Mouse (Mus musculus): ENCODE measurements around the gene 2310039H08Rik. TPM values are rescaled to one million over a fixed set of nuclear protein-coding genes. Genes with fewer than 3 reads are reported as not detected.
A peak's percentile ranks its signal among the peaks of the same experiment; 100 is the strongest.

The 2310039H08Rik gene
- polyA plus RNA-seq, 1 experiment from 2014 or later = 41.7 TPM

- Histone ChIP-seq H3K27me3 (replicated peaks) (no peaks in the 10 kb centered on the region), H3K27ac (ENCODE audit: poor library complexity, severe bottlenecking) (0 out of 2 replicates have a peak overlapping the region, but pooled peaks have one; percentile 26), H3K4me1 (replicated peaks) (no peaks in the 10 kb centered on the region), H3K9ac (no peak overlapping the region), H3K4me3 (no peak overlapping the region), H3K9me3 (replicated peaks) (no peaks in the 10 kb centered on the region), H3K36me3 (peaks cover 75% of the 10 kb centered on the region), H3K4me2 (no peak overlapping the region)
- ATAC-seq (ENCODE audit: insufficient number of reproducible peaks, low FRiP score) = no peak
- WGBS = 74% methylated on average over 6 of the region's 6 CpGs
Measured at GRCm38 (mm10) chr17:46809131-46809830, 36.8 kb downstream of the 2310039H08Rik start.

GRCm38 (mm10) chr17:46810672-46811071, 38.2 kb downstream of the 2310039H08Rik start:
- ATAC-seq (ENCODE audit: insufficient number of reproducible peaks, low FRiP score) = no peak
- Histone ChIP-seq H3K4me2 (no peak overlapping the region), H3K27me3 (replicated peaks) (no peaks in the 10 kb centered on the region), H3K4me1 (replicated peaks) (no peaks in the 10 kb centered on the region), H3K9ac (no peak overlapping the region), H3K9me3 (replicated peaks) (no peaks in the 10 kb centered on the region), H3K4me3 (no peak overlapping the region), H3K27ac (ENCODE audit: poor library complexity, severe bottlenecking) (no peak overlapping the region), H3K36me3 (peaks cover 72% of the 10 kb centered on the region)
- WGBS = 90% methylated on average over 3 of the region's 3 CpGs

GRCm38 (mm10) chr17:46812442-46812841, 40.0 kb downstream of the 2310039H08Rik start:
- H3K4me3 ChIP-seq = no peak overlapping the region
- H3K4me2 ChIP-seq = no peak overlapping the region
- no peaks in the 10 kb centered on the region for H3K9me3 ChIP-seq (replicated peaks)
- ATAC-seq (ENCODE audit: insufficient number of reproducible peaks, low FRiP score) = no peak
- no peaks in the 10 kb centered on the region for H3K4me1 ChIP-seq (replicated peaks)
- no peak overlapping the region for H3K9ac ChIP-seq
- no peaks in the 10 kb centered on the region for H3K27me3 ChIP-seq (replicated peaks)
- H3K27ac ChIP-seq (ENCODE audit: poor library complexity, severe bottlenecking) = no peak overlapping the region
- H3K36me3 ChIP-seq = peaks cover 60% of the 10 kb centered on the region
- 88% methylated on average over 1 of the region's 1 CpGs for WGBS

GRCm38 (mm10) chr17:46813637-46814036, 41.2 kb downstream of the 2310039H08Rik start:
- Histone ChIP-seq H3K27me3 (replicated peaks) (no peaks in the 10 kb centered on the region), H3K4me2 (no peak overlapping the region), H3K9ac (no peak overlapping the region), H3K4me1 (replicated peaks) (0 out of 2 replicates have a peak, but pooled peaks cover under 1% of the 10 kb centered on the region), H3K9me3 (replicated peaks) (no peaks in the 10 kb centered on the region), H3K4me3 (no peak overlapping the region), H3K36me3 (peaks cover 57% of the 10 kb centered on the region), H3K27ac (ENCODE audit: poor library complexity, severe bottlenecking) (no peak overlapping the region)
- no peak for ATAC-seq (ENCODE audit: insufficient number of reproducible peaks, low FRiP score)
- 78% methylated on average over 8 of the region's 8 CpGs for WGBS

GRCm38 (mm10) chr17:46814497-46814896, 42.1 kb downstream of the 2310039H08Rik start:
- Histone ChIP-seq H3K4me3 (no peak overlapping the region), H3K9me3 (replicated peaks) (no peaks in the 10 kb centered on the region), H3K27ac (ENCODE audit: poor library complexity, severe bottlenecking) (no peak overlapping the region), H3K9ac (no peak overlapping the region), H3K36me3 (peaks cover 61% of the 10 kb centered on the region), H3K27me3 (replicated peaks) (no peaks in the 10 kb centered on the region), H3K4me1 (replicated peaks) (peaks cover 8% of the 10 kb centered on the region; the same call in 1 of the 2 replicates), H3K4me2 (no peak overlapping the region)
- WGBS = 88% methylated on average over 6 of the region's 6 CpGs
- no peak for ATAC-seq (ENCODE audit: insufficient number of reproducible peaks, low FRiP score)

DNA sequence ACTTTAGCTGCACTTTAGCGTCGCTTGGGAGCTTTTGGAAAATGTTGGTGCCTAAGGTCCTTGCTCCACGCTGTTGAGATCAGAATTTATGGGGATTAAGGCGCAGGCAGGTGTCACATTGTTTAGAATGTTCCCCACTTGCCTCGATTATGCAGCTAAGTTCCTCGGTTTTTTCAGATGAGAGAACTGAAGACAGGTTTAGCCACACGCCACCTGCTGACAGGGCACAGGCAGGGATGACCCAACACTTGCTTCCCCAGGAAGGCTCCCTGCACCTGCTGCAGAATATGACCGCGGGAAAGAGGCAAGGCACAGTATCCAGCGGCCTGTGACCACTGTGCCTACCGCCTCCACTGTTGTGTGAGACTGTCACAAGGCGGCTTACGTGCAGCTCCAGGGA, 43.9 kb downstream of the 2310039H08Rik start:
- WGBS = 76% methylated on average over 13 of the region's 13 CpGs

DNA sequence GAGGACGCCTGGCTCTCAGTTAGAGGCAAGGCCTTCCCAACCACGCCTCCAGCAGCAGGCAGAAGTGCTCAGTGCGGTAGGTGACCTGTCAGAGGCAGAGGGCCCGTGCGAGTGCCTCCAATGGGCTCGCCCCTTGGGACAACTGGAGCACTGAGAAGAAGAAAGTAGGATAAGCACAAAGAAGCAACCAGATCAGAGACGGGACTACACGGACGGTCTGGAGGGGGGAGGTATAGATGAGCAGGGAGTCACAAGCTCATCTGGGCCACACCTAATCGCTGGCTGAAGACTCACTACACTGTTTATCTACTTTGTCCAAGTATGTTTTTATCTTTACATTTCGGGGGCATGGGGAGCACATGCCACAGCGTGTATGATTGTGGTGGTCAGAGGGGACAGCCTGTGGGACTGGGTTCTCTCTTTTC, 45.3 kb downstream of the 2310039H08Rik start:
- H3K4me2 ChIP-seq = no peak overlapping the region
- 79% methylated on average over 12 of the region's 12 CpGs for WGBS

More for the DNA sequence above, 43.9 kb downstream of the 2310039H08Rik start:
- Histone ChIP-seq H3K4me3 (no peak overlapping the region), H3K27ac (ENCODE audit: poor library complexity, severe bottlenecking) (no peak overlapping the region), H3K27me3 (replicated peaks) (no peaks in the 10 kb centered on the region), H3K4me1 (replicated peaks) (peaks cover 8% of the 10 kb centered on the region; the same call in 1 of the 2 replicates), H3K9me3 (replicated peaks) (no peaks in the 10 kb centered on the region), H3K4me2 (no peak overlapping the region), H3K36me3 (peaks cover 59% of the 10 kb centered on the region), H3K9ac (no peak overlapping the region)
- ATAC-seq (ENCODE audit: insufficient number of reproducible peaks, low FRiP score) = no peak

DNA sequence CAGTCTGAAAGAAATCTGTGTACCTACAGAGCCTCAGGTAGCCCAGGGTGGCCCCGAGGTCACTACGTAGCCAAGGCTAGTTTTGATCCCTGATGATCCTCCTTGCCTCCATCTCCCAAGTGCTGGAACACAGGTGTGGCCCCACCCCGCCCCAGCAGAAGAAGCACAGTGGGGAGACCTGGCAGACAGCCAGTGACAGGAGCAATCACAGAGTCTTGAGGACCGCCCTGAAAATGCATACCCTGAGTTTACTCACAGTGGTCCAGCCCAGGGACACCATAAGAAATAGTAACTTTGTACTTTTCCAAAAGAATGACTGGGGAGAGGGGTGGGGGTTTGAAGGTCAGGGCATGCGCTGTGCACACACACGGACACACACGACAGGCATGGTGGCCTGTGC, 48.2 kb downstream of the 2310039H08Rik start:
- no peak overlapping the region for H3K4me3 ChIP-seq
- H3K9me3 ChIP-seq (replicated peaks) = no peaks in the 10 kb centered on the region
- H3K4me1 ChIP-seq (replicated peaks) = peaks cover 8% of the 10 kb centered on the region; the same call in 1 of the 2 replicates
- no peak overlapping the region for H3K9ac ChIP-seq
- WGBS = 94% methylated on average over 7 of the region's 7 CpGs
- no peaks in the 10 kb centered on the region for H3K27me3 ChIP-seq (replicated peaks)
- no peak for ATAC-seq (ENCODE audit: insufficient number of reproducible peaks, low FRiP score)
- H3K36me3 ChIP-seq = peaks cover 67% of the 10 kb centered on the region
- H3K4me2 ChIP-seq = no peak overlapping the region
- no peak overlapping the region for H3K27ac ChIP-seq (ENCODE audit: poor library complexity, severe bottlenecking)

More for the DNA sequence above, 45.3 kb downstream of the 2310039H08Rik start:
- H3K9me3 ChIP-seq (replicated peaks) = no peaks in the 10 kb centered on the region
- ATAC-seq (ENCODE audit: insufficient number of reproducible peaks, low FRiP score) = no peak
- no peak overlapping the region for H3K9ac ChIP-seq
- H3K27ac ChIP-seq (ENCODE audit: poor library complexity, severe bottlenecking) = no peak overlapping the region
- H3K36me3 ChIP-seq = peaks cover 55% of the 10 kb centered on the region
- H3K27me3 ChIP-seq (replicated peaks) = no peaks in the 10 kb centered on the region
- peaks cover 8% of the 10 kb centered on the region; the same call in 1 of the 2 replicates for H3K4me1 ChIP-seq (replicated peaks)
- H3K4me3 ChIP-seq = no peak overlapping the region

Other genes with a start within 250 kb of the 2310039H08Rik start
- 7.2 and 7.4 TPM in 2 replicates for gene Cul9, start 226.2 kb upstream of the 2310039H08Rik start, polyA plus RNA-seq (2016; fragmentation: Nextera tagmentation; extraction: Ambion mirVana)
- gene Srf, start 216.5 kb upstream of the 2310039H08Rik start, polyA plus RNA-seq (2016; fragmentation: Nextera tagmentation; extraction: Ambion mirVana) = 15.0 and 17.5 TPM in 2 replicates
- 68.5 and 71.4 TPM in 2 replicates for gene Ptk7, start 143.1 kb upstream of the 2310039H08Rik start, polyA plus RNA-seq (2016; fragmentation: Nextera tagmentation; extraction: Ambion mirVana)
- 19.9 and 21.1 TPM in 2 replicates for gene Klc4, start 126.6 kb upstream of the 2310039H08Rik start, polyA plus RNA-seq (2016; fragmentation: Nextera tagmentation; extraction: Ambion mirVana)
- 90.9 and 99.0 TPM in 2 replicates for gene Mrpl2, start 126.4 kb upstream of the 2310039H08Rik start, polyA plus RNA-seq (2016; fragmentation: Nextera tagmentation; extraction: Ambion mirVana)
- 48.1 and 53.1 TPM in 2 replicates for gene Cul7, start 122.3 kb upstream of the 2310039H08Rik start, polyA plus RNA-seq (2016; fragmentation: Nextera tagmentation; extraction: Ambion mirVana)
- 36.5 and 38.9 TPM in 2 replicates for gene Rrp36, start 98.3 kb upstream of the 2310039H08Rik start, polyA plus RNA-seq (2016; fragmentation: Nextera tagmentation; extraction: Ambion mirVana)
- 116 and 123 TPM in 2 replicates for gene Mea1, start 93.8 kb upstream of the 2310039H08Rik start, polyA plus RNA-seq (2016; fragmentation: Nextera tagmentation; extraction: Ambion mirVana)
- gene Klhdc3, start 91.7 kb upstream of the 2310039H08Rik start, polyA plus RNA-seq (2016; fragmentation: Nextera tagmentation; extraction: Ambion mirVana) = 149 and 155 TPM in 2 replicates
- 62.8 TPM in 2 replicates for gene Ppp2r5d, start 67.5 kb upstream of the 2310039H08Rik start, polyA plus RNA-seq (2016; fragmentation: Nextera tagmentation; extraction: Ambion mirVana)
- gene Pex6, start 61.2 kb upstream of the 2310039H08Rik start, polyA plus RNA-seq (2016; fragmentation: Nextera tagmentation; extraction: Ambion mirVana) = 16.9 and 17.0 TPM in 2 replicates
- gene Gnmt, start 43.5 kb upstream of the 2310039H08Rik start, polyA plus RNA-seq (2016; fragmentation: Nextera tagmentation; extraction: Ambion mirVana) = 0.38 and 0.90 TPM in 2 replicates
- 52.2 and 53.0 TPM in 2 replicates for gene Cnpy3, start 20.4 kb upstream of the 2310039H08Rik start, polyA plus RNA-seq (2016; fragmentation: Nextera tagmentation; extraction: Ambion mirVana)
- gene Ptcra, start 8.9 kb upstream of the 2310039H08Rik start, polyA plus RNA-seq (2016; fragmentation: Nextera tagmentation; extraction: Ambion mirVana) = 0.13 and 0.33 TPM in 2 replicates
- gene Rpl7l1, start 10.0 kb downstream of the 2310039H08Rik start, polyA plus RNA-seq (2016; fragmentation: Nextera tagmentation; extraction: Ambion mirVana) = 106 and 115 TPM in 2 replicates
- gene Bicral, start 85.8 kb downstream of the 2310039H08Rik start, polyA plus RNA-seq (2016; fragmentation: Nextera tagmentation; extraction: Ambion mirVana) = 4.0 and 5.7 TPM in 2 replicates
- gene Tbcc, start 118.0 kb downstream of the 2310039H08Rik start, polyA plus RNA-seq (2016; fragmentation: Nextera tagmentation; extraction: Ambion mirVana) = 52.4 and 55.1 TPM in 2 replicates
- gene Prph2, start 137.8 kb downstream of the 2310039H08Rik start, polyA plus RNA-seq (2016; fragmentation: Nextera tagmentation; extraction: Ambion mirVana) = not detected in 2 replicates
- 20.2 and 20.7 TPM in 2 replicates for gene Ubr2, start 237.9 kb downstream of the 2310039H08Rik start, polyA plus RNA-seq (2016; fragmentation: Nextera tagmentation; extraction: Ambion mirVana)